Comparison of ENCODE assay signal across 10 mouse cellular contexts in the genomic region with DNA sequence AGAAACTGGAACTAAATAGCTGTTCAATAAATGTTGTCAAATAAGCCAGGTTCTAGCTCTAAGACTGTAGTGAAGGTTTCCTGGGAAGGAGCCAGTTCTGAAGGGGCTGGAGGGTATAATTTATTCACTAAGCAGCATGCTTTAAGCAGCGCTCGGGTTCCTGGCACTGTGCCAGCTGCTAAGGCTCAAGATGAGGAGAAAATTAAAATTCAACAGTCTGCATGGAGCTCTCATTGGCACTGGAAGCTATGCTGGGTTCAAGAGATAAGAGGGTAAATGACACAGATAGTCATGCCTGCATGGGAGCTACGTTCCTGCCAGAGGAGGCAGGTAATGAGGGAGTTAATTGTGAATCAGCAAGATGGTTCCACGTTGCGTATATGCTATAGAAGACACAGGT. TPM values are rescaled to one million over a fixed set of nuclear protein-coding genes. Genes with fewer than 3 reads are reported as not detected.
DNase-seq lines count a peak whose midpoint lies in the region; ATAC-seq and TF ChIP-seq lines count a peak whose summit lies in the region.
"Had no signal": no experiment of that assay in that cellular context is flagged by ENCODE, and none has a peak within 500 bp of the region (broad histone marks: within the 10 kb centered on the region; RNA-seq: fewer than 3 reads in every experiment).

No protein-coding gene starts in this region.

- H3K9me3 ChIP-seq in kidney, embryonic 16.5 days (ENCODE audit: low read length), result no peaks in the 10 kb centered on the region
- H3K9me3 ChIP-seq in forebrain, embryonic 16.5 days (ENCODE audit: control insufficient read depth, low read length), result no peaks in the 10 kb centered on the region
- H3K9me3 ChIP-seq in midbrain, postnatal 0 days (ENCODE audit: low read length), result no peaks in the 10 kb centered on the region
- H3K9me3 ChIP-seq in intestine, postnatal 0 days (ENCODE audit: control insufficient read depth), result no peaks in the 10 kb centered on the region

- ATAC-seq in kidney, embryonic 16.5 days (ENCODE audit: low FRiP score, low TSS enrichment), result no peak
- peak; percentile 86 for ATAC-seq in forebrain, embryonic 16.5 days
- peak; percentile 63; the same call in 1 of the 2 replicates for ATAC-seq in midbrain, postnatal 0 days (ENCODE audit: low FRiP score)
- no peak for ATAC-seq in intestine, postnatal 0 days
- ATAC-seq: Patski had no signal

- no peak overlapping the region for H3K4me2 ChIP-seq in kidney, embryonic 16.5 days (replicated peaks; ENCODE audit: low read depth, low read length)
- no peak overlapping the region for H3K4me2 ChIP-seq in forebrain, embryonic 16.5 days (ENCODE audit: low read length)
- no peak overlapping the region for H3K4me2 ChIP-seq in midbrain, postnatal 0 days (ENCODE audit: low read depth, low read length, poor library complexity, severe bottlenecking)
- H3K4me2 ChIP-seq in intestine, postnatal 0 days (replicated peaks; ENCODE audit: low read depth), result no peak overlapping the region

- peak; percentile 8 for DNase-seq in kidney, adult 2 months
- DNase-seq in kidney, postnatal 14 days, result peak; percentile 32
- DNase-seq in midbrain, postnatal 0 days (ENCODE audit: low spot score), result peak; percentile 92
- DNase-seq in urinary bladder, adult 2 months (ENCODE audit: low spot score), result no peak
- DNase-seq in gastrocnemius, postnatal 36 days, result no peak

- no peak for TF ChIP-seq CTCF in kidney, adult 2 months (conservative IDR thresholded peaks at IDR 0.05; ENCODE audit: insufficient read depth, insufficient read length, low read depth, low read length)
- no peak for TF ChIP-seq CTCF in midbrain, postnatal 0 days (IDR thresholded peaks at IDR 0.05)
- TF ChIP-seq CTCF in intestine, postnatal 0 days (IDR thresholded peaks at IDR 0.05; ENCODE audit: low read depth), result no peak

- WGBS in kidney, adult 2 months, result 44% methylated on average over 5 of the region's 5 CpGs
- 54% methylated on average over 5 of the region's 5 CpGs for WGBS in kidney, embryonic 16.5 days
- WGBS in forebrain, embryonic 16.5 days, result 14% methylated on average over 5 of the region's 5 CpGs
- WGBS in midbrain, postnatal 0 days, result 29% methylated on average over 5 of the region's 5 CpGs
- WGBS in intestine, postnatal 0 days, result 51% methylated on average over 5 of the region's 5 CpGs

- H3K27me3 ChIP-seq in kidney, adult 2 months (replicated peaks; ENCODE audit: control insufficient read depth, insufficient read depth, low read length), result no peaks in the 10 kb centered on the region
- no peaks in the 10 kb centered on the region for H3K27me3 ChIP-seq in kidney, embryonic 16.5 days (ENCODE audit: insufficient read depth, low read length)
- H3K27me3 ChIP-seq in forebrain, embryonic 16.5 days (replicated peaks; ENCODE audit: control insufficient read depth, insufficient read depth, low read length), result no peaks in the 10 kb centered on the region
- H3K27me3 ChIP-seq in midbrain, postnatal 0 days (ENCODE audit: insufficient read depth, low read length), result no peaks in the 10 kb centered on the region
- no peaks in the 10 kb centered on the region for H3K27me3 ChIP-seq in intestine, postnatal 0 days (replicated peaks; ENCODE audit: control insufficient read depth, insufficient read depth, low read length)

- H3K27ac ChIP-seq in kidney, adult 2 months (ENCODE audit: insufficient read depth, low read depth, low read length), result no peak overlapping the region
- H3K27ac ChIP-seq in kidney, embryonic 16.5 days (ENCODE audit: low read length), result no peak overlapping the region
- no peak overlapping the region for H3K27ac ChIP-seq in forebrain, embryonic 16.5 days (ENCODE audit: low read length)
- H3K27ac ChIP-seq in midbrain, postnatal 0 days (ENCODE audit: low read depth, low read length), result 0 out of 2 replicates have a peak overlapping the region, but pooled peaks have one; percentile 38
- no peak overlapping the region for H3K27ac ChIP-seq in intestine, postnatal 0 days (ENCODE audit: low read depth, low read length)
- H3K27ac ChIP-seq: kidney, postnatal 0 days had no signal

- H3K4me3 ChIP-seq in kidney, adult 2 months (ENCODE audit: insufficient read depth, low read depth, low read length), result no peak overlapping the region
- no peak overlapping the region for H3K4me3 ChIP-seq in kidney, embryonic 16.5 days (ENCODE audit: low read length)
- no peak overlapping the region for H3K4me3 ChIP-seq in forebrain, embryonic 16.5 days (replicated peaks; ENCODE audit: low read length)
- no peak overlapping the region for H3K4me3 ChIP-seq in midbrain, postnatal 0 days (ENCODE audit: low read depth, low read length)
- H3K4me3 ChIP-seq in intestine, postnatal 0 days (ENCODE audit: low read depth, low read length), result no peak overlapping the region

- H3K36me3 ChIP-seq in kidney, adult 2 months (ENCODE audit: control insufficient read depth, insufficient read depth, low read length), result no peaks in the 10 kb centered on the region
- H3K36me3 ChIP-seq in kidney, embryonic 16.5 days (ENCODE audit: insufficient read depth, low read length), result no peaks in the 10 kb centered on the region
- H3K36me3 ChIP-seq in forebrain, embryonic 16.5 days (ENCODE audit: control insufficient read depth, insufficient read depth), result no peaks in the 10 kb centered on the region
- no peaks in the 10 kb centered on the region for H3K36me3 ChIP-seq in midbrain, postnatal 0 days (ENCODE audit: insufficient read depth, low read length)
- H3K36me3 ChIP-seq in intestine, postnatal 0 days (ENCODE audit: control insufficient read depth, insufficient read depth), result no peaks in the 10 kb centered on the region

- intact Hi-C loops in gastrocnemius, postnatal 36 days (cut with DNase I), result no loop called here

- H3K4me1 ChIP-seq in kidney, adult 2 months (ENCODE audit: control insufficient read depth, insufficient read depth, low read length), result no peaks in the 10 kb centered on the region
- no peaks in the 10 kb centered on the region for H3K4me1 ChIP-seq in kidney, embryonic 16.5 days (ENCODE audit: insufficient read depth, low read length)
- peaks cover 19% of the 10 kb centered on the region for H3K4me1 ChIP-seq in forebrain, embryonic 16.5 days (replicated peaks; ENCODE audit: control insufficient read depth, insufficient read depth, low read length)
- H3K4me1 ChIP-seq in midbrain, postnatal 0 days (ENCODE audit: insufficient read depth, low read length), result 0 out of 2 replicates have a peak, but pooled peaks cover 9% of the 10 kb centered on the region
- H3K4me1 ChIP-seq in intestine, postnatal 0 days (replicated peaks; ENCODE audit: control insufficient read depth, insufficient read depth, low read length), result no peaks in the 10 kb centered on the region

- no peak for TF ChIP-seq POLR2A in kidney, adult 2 months (IDR thresholded peaks at IDR 0.05; ENCODE audit: low read depth, low read length)

- no peak overlapping the region for H3K9ac ChIP-seq in kidney, embryonic 16.5 days (replicated peaks; ENCODE audit: low read length)
- no peak overlapping the region for H3K9ac ChIP-seq in forebrain, embryonic 16.5 days (replicated peaks; ENCODE audit: low read depth, low read length)
- H3K9ac ChIP-seq in midbrain, postnatal 0 days (replicated peaks; ENCODE audit: low read length, poor library complexity, severe bottlenecking), result no peak overlapping the region
- no peak overlapping the region for H3K9ac ChIP-seq in intestine, postnatal 0 days (ENCODE audit: low read depth, low read length)

RNA-seq across cellular contexts. Expression of gene Crhr1, which starts 26.3 kb away (rescaled TPM):
- polyA plus RNA-seq in kidney, adult 2 months (2012; rRNA removed), result not detected in 2 replicates
- polyA plus RNA-seq in kidney, embryonic 16.5 days (2015; fragmentation: Nextera tagmentation; extraction: Ambion mirVana), result 0.16 and 0.23 TPM in 2 replicates
- polyA plus RNA-seq in forebrain, embryonic 16.5 days (2015; fragmentation: Nextera tagmentation; extraction: Ambion mirVana), result 5.2 and 6.3 TPM in 2 replicates
- total RNA-seq in midbrain, postnatal 0 days (2014; rRNA removed), result 26.5 and 28.0 TPM in 2 replicates
- 7.2 and 9.4 TPM in 2 replicates for polyA plus RNA-seq in midbrain, postnatal 0 days (2015; fragmentation: Nextera tagmentation; extraction: Ambion mirVana)
- polyA plus RNA-seq in intestine, postnatal 0 days (2015; fragmentation: Nextera tagmentation; extraction: Ambion mirVana), result not detected in 2 replicates
- polyA plus RNA-seq in urinary bladder, adult 2 months (2012; rRNA removed), result 0.04 and 0.08 TPM in 2 replicates
- total RNA-seq in gastrocnemius, postnatal 36 days (2021), result not detected
- polyA plus RNA-seq: Patski had no signal

Comparison
In these comparisons a context has a peak if more than half of its experiments do, and no peak if none do; other contexts are left out.
1. DNase-seq: peak in kidney, adult 2 months (single experiment), kidney, postnatal 14 days (single experiment) and midbrain, postnatal 0 days (single experiment); none in urinary bladder, adult 2 months (single experiment) and gastrocnemius, postnatal 36 days (0 of 2).
2. ATAC-seq: peak in forebrain, embryonic 16.5 days (single experiment) and midbrain, postnatal 0 days (single experiment); none in kidney, embryonic 16.5 days (single experiment) and intestine, postnatal 0 days (single experiment).